ENCODE assay signal across 17 mouse cellular contexts in the genomic region with DNA sequence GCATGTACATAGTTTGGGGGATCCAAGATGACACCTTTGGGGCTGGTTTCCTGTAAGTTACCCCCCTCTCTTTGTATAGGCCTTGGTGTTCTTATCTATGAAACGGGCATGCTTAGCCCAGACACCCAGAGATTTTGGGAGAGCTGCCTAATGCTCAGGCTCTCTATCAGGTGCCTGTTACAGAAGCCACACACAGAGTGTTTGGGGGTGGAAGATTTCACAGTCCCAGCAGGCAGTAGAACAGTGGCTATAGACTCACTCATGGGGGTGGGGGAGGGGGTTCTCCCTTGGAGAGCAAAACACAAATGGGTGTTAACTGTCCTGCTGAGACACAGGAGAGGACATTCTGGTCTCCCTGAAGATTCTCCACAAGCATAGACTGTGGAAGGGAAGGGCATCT. TPM values are rescaled to one million over a fixed set of nuclear protein-coding genes. Genes with fewer than 3 reads are reported as not detected.
A peak's percentile ranks its signal among the peaks of the same experiment; 100 is the strongest.
DNase-seq lines count a peak whose midpoint lies in the region; ATAC-seq lines count a peak whose summit lies in the region.
"Had no signal": no experiment of that assay in that cellular context is flagged by ENCODE, and none has a peak within 500 bp of the region (broad histone marks: within the 10 kb centered on the region; RNA-seq: fewer than 3 reads in every experiment).

No protein-coding gene starts in this region.

- no peaks in the 10 kb centered on the region for H3K27me3 ChIP-seq in kidney, embryonic 14.5 days (ENCODE audit: control insufficient read depth, insufficient read depth, low read length)
- no peaks in the 10 kb centered on the region for H3K27me3 ChIP-seq in megakaryocyte, embryonic 14.5 days (replicated peaks)
- H3K27me3 ChIP-seq: hindbrain, embryonic 12.5 days; neural tube, embryonic 13.5 days had no signal

- WGBS in kidney, embryonic 14.5 days: 76% methylated on average over 1 of the region's 1 CpGs

- peak overlapping the region; percentile 39; the same call in 1 of the 2 replicates for H3K27ac ChIP-seq in kidney, embryonic 14.5 days (ENCODE audit: low read depth, low read length)
- H3K27ac ChIP-seq: hindbrain, embryonic 12.5 days; midbrain, embryonic 10.5 days; neural tube, embryonic 13.5 days had no signal

- H3K4me3 ChIP-seq in kidney, embryonic 14.5 days (ENCODE audit: low read length): no peak overlapping the region
- H3K4me3 ChIP-seq in megakaryocyte, embryonic 14.5 days (replicated peaks): peak overlapping the region; percentile 87
- H3K4me3 ChIP-seq: hindbrain, embryonic 12.5 days; midbrain, embryonic 10.5 days; neural tube, embryonic 13.5 days had no signal

- no peak for DNase-seq in frontal cortex, postnatal 14 days (ENCODE audit: low spot score in 2 of 2)
- DNase-seq in kidney, postnatal 14 days: no peak
- no peak for DNase-seq in adrenal gland, postnatal 4 days (ENCODE audit: low spot score in 2 of 2)
- no peak for DNase-seq in cerebellum, adult 9-11 months
- DNase-seq: adrenal gland, postnatal 10 days; cerebellum, postnatal 14 days; right cerebral cortex, postnatal 4 days; thymus, postnatal 25 days had no signal

- no peak overlapping the region for H3K9ac ChIP-seq in kidney, embryonic 14.5 days (ENCODE audit: low read depth, low read length)
- H3K9ac ChIP-seq: hindbrain, embryonic 12.5 days; lung, embryonic 14.5 days; neural tube, embryonic 13.5 days had no signal

- H3K4me2 ChIP-seq in kidney, embryonic 14.5 days (replicated peaks; ENCODE audit: low read depth, low read length): no peak overlapping the region
- H3K4me2 ChIP-seq: hindbrain, embryonic 12.5 days; lung, embryonic 14.5 days; neural tube, embryonic 13.5 days had no signal

- H3K4me1 ChIP-seq in kidney, embryonic 14.5 days (ENCODE audit: control insufficient read depth, insufficient read depth, low read length): peaks cover 21% of the 10 kb centered on the region
- H3K4me1 ChIP-seq in megakaryocyte, embryonic 14.5 days: peaks cover 100% of the 10 kb centered on the region
- H3K4me1 ChIP-seq: hindbrain, embryonic 12.5 days; midbrain, embryonic 10.5 days had no signal

- H3K9me3 ChIP-seq in kidney, embryonic 14.5 days (ENCODE audit: control insufficient read depth, low read length): no peaks in the 10 kb centered on the region
- no peaks in the 10 kb centered on the region for H3K9me3 ChIP-seq in megakaryocyte, embryonic 14.5 days
- H3K9me3 ChIP-seq: hindbrain, embryonic 12.5 days; midbrain, embryonic 10.5 days; neural tube, embryonic 13.5 days had no signal

- H3K36me3 ChIP-seq in kidney, embryonic 14.5 days (ENCODE audit: control insufficient read depth, insufficient read depth, low read length): peaks cover 35% of the 10 kb centered on the region
- H3K36me3 ChIP-seq in megakaryocyte, embryonic 14.5 days (replicated peaks; ENCODE audit: low read length): peaks cover 100% of the 10 kb centered on the region
- H3K36me3 ChIP-seq: hindbrain, embryonic 12.5 days; midbrain, embryonic 10.5 days had no signal

- ATAC-seq in frontal cortex, adult (ENCODE audit: low TSS enrichment): peak; percentile 56; the same call in 1 of the 2 replicates
- ATAC-seq in kidney, embryonic 14.5 days (ENCODE audit: low FRiP score, low TSS enrichment): no peak
- ATAC-seq in megakaryocyte, adult 5-6 weeks (ENCODE audit: poor library complexity, severe bottlenecking): no peak
- ATAC-seq: forebrain, embryonic 14.5 days had no signal

RNA-seq across cellular contexts. Expression of a gene that starts 10.5 kb away (rescaled TPM):
- 153 and 226 TPM in 2 replicates for polyA plus RNA-seq in kidney, embryonic 14.5 days (2014; fragmentation: Nextera tagmentation; extraction: Ambion mirVana)
- 44.7 and 211 TPM in 2 replicates for polyA plus RNA-seq in megakaryocyte, embryonic 14.5 days (2012; ENCODE audit: insufficient read depth, low replicate concordance)
- total RNA-seq in megakaryocyte, adult 5-6 weeks (2015): 49.7 and 49.8 TPM in 2 replicates
- 60.0 and 61.4 TPM in 2 replicates for total RNA-seq in megakaryocyte, adult 5-6 weeks (2017)
- total RNA-seq in adrenal gland, postnatal 4 days (2021): 10 to 100 TPM; 75.8 to 96.2 TPM
